Mouse (Mus musculus) MN1 (cell line): ENCODE measurements around the gene Scfd2.
A peak's percentile ranks its signal among the peaks of the same experiment; 100 is the strongest.

Experiments
- DNase-seq: peaks from one replicate; pipeline ENCODE4 v3.0.0-alpha.2; 2016; ENCODE audit warnings: low spot score

Scfd2 gene

GRCm38 (mm10) chr5:74531630-74532280 lies at the start of gene Scfd2:
Scfd2 (minus strand) TSS chr5:74531759.
- peak; percentile 94 for DNase-seq

DNA sequence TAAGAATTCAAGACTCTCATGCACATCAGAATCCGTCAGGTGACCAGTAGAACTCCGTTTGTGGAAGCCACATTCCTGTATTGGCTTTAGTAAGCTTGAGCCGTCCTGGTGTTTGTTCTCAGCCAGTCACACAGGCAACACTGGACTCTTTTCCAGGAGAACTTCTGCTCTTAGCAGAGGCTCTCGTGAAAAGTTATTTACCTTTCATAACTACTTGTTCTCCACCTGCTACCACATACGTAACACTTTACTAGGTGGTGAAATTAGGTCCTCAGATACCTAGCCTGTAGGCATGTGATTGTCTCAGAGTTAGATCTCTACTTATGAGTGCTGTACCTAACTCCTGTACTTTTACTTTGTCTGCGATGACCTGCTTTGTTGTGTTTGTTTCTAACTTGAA lies 40.2 kb upstream of the Scfd2 start:
- DNase-seq, result no peak

GRCm38 (mm10) chr5:74561151-74561550 lies 29.6 kb upstream of the Scfd2 start:
- DNase-seq, result no peak

- DNase-seq, result no peak
Measured at GRCm38 (mm10) chr5:74549566-74549965, 18.0 kb upstream of the Scfd2 start.

DNA sequence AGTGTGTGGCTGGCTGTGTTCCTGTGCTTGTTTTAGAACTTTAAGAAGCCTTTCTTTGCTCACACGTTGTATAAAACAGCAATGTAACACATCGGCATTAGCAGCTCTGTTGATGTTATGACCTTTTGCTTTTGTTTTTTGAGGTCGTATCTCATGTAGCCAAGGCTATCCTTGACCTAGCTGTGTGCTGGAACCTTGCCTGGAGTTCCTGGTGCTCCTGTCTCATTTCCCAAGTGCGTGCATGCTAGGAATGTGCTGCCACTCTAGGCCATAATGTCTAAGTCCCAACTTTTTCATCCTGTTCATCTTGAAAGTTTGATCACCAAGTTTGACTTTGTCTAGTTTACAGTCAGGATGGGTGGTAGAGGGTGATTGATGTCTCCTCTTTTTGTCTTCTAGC lies 14.0 kb upstream of the Scfd2 start:
- no peak for DNase-seq

- peak; percentile 21 for DNase-seq
Measured at GRCm38 (mm10) chr5:74536180-74536947, 4.8 kb upstream of the Scfd2 start.

- DNase-seq, result peak; percentile 94
Measured at GRCm38 (mm10) chr5:74535240-74536021, 3.9 kb upstream of the Scfd2 start, which contains the start of gene Fip1l1. Fip1l1 (plus strand) TSS chr5:74535449.

- DNase-seq, result no peak
Measured at GRCm38 (mm10) chr5:74530785-74531184, 774 bp downstream of the Scfd2 start.

GRCm38 (mm10) chr5:74527025-74527424 lies 4.5 kb downstream of the Scfd2 start:
- DNase-seq, result no peak

DNA sequence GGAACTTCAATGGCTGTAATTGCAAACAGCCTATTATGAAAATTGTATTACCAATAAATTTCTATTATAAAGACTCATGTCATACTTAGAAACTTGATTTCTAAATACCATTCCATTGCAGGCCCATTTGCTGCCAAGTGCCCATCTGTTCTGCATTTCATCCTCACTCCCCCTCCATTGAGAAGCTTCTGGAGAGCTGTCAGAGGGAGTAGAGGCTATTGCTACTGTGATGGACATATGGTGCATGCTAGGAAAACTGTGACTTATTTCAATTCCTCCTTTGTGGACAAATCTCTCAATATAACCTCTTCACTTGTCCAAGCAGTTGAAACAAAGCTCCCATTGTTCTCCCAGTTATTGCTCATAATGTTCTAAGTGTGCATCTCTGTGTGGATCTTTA lies 19.9 kb downstream of the Scfd2 start:
- DNase-seq, result no peak

GRCm38 (mm10) chr5:74492705-74493104 lies 38.9 kb downstream of the Scfd2 start:
- DNase-seq, result no peak

GRCm38 (mm10) chr5:74484646-74485045 lies 46.9 kb downstream of the Scfd2 start:
- DNase-seq, result no peak

GRCm38 (mm10) chr5:74482633-74483032 lies 48.9 kb downstream of the Scfd2 start:
- no peak for DNase-seq

- DNase-seq, result no peak
Measured at GRCm38 (mm10) chr5:74482034-74482433, 49.5 kb downstream of the Scfd2 start.

DNA sequence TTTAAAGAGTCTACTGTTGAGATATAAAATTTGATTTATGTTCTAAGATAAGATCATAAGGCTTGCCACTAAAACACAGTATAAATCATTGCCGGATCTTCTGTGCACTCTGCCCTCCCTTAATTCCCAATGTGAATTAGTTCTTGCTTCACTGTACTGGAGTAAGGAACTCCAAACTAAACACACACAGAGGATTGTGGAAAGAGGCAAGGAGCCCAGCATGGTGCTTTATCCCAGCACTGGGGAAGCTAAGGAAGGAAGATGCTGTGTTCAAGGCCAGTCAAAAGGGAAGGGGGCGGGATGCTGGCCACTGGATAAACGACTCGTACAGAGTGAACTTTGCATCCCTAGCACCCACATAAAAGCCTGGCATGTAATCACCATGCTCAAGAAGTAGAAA lies 51.1 kb downstream of the Scfd2 start:
- no peak for DNase-seq

- DNase-seq, result no peak
Measured at GRCm38 (mm10) chr5:74479947-74480346, 51.6 kb downstream of the Scfd2 start.

GRCm38 (mm10) chr5:74479157-74479556 lies 52.4 kb downstream of the Scfd2 start:
- DNase-seq, result no peak

DNA sequence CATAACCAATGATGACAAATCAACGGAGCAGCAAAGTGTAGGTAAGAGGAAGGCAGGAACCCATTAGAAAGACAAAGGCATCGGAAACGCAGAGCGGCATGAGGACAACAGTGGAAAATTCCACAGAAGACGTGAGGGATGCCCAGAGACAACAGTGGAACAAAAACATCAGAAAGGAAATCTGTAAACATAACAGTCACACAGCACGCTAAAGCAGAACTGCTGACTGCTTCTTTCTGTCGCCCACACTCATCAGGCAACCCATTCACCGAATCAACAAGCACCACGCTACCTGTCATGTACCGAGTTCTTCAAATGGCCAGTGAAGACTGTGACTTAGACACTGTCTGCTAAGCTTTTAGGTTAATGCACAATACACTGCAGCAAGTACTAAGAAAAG lies 55.0 kb downstream of the Scfd2 start:
- DNase-seq, result no peak

GRCm38 (mm10) chr5:74473117-74473516 lies 58.4 kb downstream of the Scfd2 start:
- no peak for DNase-seq

- no peak for DNase-seq
Measured at GRCm38 (mm10) chr5:74470819-74471218, 60.7 kb downstream of the Scfd2 start.

- DNase-seq, result no peak
Measured at GRCm38 (mm10) chr5:74469620-74470019, 61.9 kb downstream of the Scfd2 start.

- DNase-seq, result no peak
Measured at GRCm38 (mm10) chr5:74467753-74468152, 63.8 kb downstream of the Scfd2 start.

DNA sequence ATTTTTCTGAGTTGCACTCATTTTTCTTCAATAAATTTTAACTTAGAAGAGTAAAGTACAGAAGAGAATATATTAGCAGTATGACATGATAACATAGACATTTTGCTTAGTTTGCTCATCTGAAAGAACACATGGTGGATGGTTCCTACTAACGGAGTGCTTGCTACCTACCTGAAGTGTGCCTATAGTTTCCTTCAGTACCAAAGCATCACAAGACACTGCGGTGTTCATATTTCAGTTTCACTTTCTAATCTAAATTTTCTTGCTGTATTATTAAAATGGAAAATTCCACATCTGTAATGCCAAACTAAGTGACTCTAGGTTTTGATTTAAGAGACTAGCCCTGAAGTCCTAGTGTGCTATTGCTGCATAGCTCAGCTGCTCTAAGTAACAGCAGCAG lies 74.8 kb downstream of the Scfd2 start:
- no peak for DNase-seq
